Mouse (Mus musculus) small intestine, adult 2 months (tissue): Measurements from ENCODE around the gene Lman1l.

ENCODE experiments used
- CTCF ChIP-seq: fragments of 200-500 bp; IDR thresholded peaks from 2 replicates; pipeline ENCODE4 v1.5.1; 2012; ENCODE audit warnings: low read depth, mild to moderate bottlenecking, control low read depth, inconsistent platforms, low read length, moderate library complexity, mixed read lengths; ENCODE audit not compliant: insufficient replicate concordance, insufficient read length; ENCODE audit errors: extremely low read depth
- POLR2A ChIP-seq: fragments of 200-500 bp; IDR thresholded peaks from 2 replicates; pipeline ENCODE4 v1.6.1; 2012; ENCODE audit warnings: low read depth, mild to moderate bottlenecking, control low read depth, inconsistent platforms, low read length, moderate library complexity

GRCm38 (mm10) chr9:57659774-57660173 lies 39.2 kb upstream of the Lman1l start:
- no peak for TF ChIP-seq POLR2A
- TF ChIP-seq CTCF: peak; percentile 84; the same call in 1 of the 2 replicates
